Mouse (Mus musculus) gonadal fat pad, adult 2 months (tissue): ENCODE measurements around the gene Adcy6. TPM values are rescaled to one million over a fixed set of nuclear protein-coding genes. Genes with fewer than 3 reads are reported as not detected.
"Not testable (repeated sequence)": the region's sequence is repeated elsewhere in the genome, so short reads cannot be mapped to it uniquely, and the experiment has no call there.

Experiments used
- DNase-seq: peaks from one replicate; pipeline ENCODE4 v3.0.0-alpha.2; 2012; ENCODE audit warnings: low read depth
- polyA plus RNA-seq: library from polyadenylated mRNA; depleted of rRNA; stranded (reverse); fragments of >200 nt; gene quantifications from 2 replicates; pipeline ENCODE4 v1.2.3, GENCODE M21; 2012

Gene Adcy6
- polyA plus RNA-seq, 1 experiment = 91.2 TPM

DNA sequence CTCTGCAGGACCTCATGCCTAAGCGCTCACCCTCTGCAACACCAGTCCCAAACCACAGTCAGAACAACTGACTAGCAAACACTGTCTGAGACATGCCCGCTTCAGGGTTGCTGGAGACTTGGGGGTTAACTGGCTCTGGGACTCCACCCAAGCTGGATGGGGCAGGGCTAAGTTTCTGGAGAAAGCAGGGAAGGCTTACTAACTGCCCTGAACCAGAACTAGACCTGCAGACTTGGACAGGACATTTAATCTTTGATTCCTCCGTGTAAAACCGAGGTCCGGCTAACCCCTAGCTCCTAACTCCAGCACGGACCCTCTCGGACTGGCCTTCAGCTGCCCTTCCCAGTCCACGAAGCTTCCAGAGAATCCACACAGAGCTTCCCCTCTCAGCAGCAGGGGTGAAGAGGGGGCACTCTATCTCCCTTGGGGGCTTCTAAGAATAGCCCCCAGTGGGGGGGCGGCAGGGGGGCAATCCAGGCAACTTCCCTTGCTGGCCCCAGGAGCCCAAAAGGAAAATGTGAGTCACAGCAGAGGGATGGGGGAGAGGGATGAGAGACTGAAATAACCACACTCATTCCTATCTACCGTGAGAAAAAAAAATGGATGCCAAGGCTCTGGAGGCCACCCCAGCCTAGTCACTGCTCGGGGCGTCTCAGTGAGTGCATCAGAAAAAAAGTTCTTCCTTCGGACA is 7.5 kb downstream of the Adcy6 start:
- DNase-seq = no peak

- DNase-seq = no peak
These were observed 8.1 kb downstream of the Adcy6 start for GRCm38 (mm10) chr15:98601832-98602190.

- no peak for DNase-seq
These were observed 9.7 kb downstream of the Adcy6 start for GRCm38 (mm10) chr15:98600036-98600709.

DNA sequence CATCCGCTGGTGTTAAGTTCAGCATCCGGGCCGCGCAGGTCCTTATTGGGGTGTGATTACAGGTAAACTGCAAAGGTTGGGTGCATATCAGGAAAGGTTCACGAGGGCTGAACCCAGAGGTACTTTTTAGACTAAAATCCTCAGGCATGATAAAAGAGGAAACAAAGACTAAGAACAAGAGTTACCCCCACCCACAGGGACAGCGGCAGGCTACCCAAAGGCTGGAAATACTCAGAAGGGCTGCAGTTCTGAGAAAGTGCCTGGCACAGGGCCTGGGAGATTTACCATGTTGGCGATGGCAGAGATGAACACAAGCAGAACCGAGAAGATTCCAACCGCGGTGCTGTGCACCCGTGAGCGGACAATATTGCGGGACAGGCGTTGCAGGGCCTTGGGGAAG is 13.3 kb downstream of the Adcy6 start:
- no peak for DNase-seq

DNA sequence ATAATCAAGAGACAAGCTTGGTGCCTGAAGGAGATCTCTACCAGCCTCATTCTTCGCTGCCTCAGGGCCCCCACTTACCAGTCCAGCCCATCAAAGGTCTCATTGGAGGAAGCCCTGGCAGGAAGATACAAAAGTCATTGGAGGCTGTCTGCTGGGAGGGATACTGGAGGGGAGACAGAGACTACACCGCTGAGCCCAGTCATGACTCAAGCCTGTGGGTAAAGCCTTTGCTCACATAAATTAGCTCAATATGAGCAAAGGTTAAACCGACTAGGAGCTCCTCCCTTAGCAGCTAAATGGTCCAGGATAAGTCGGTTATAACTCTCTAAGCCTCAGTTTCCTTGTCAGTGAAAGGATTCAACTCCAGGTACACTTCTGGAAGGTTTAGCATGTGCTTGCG is 14.8 kb downstream of the Adcy6 start:
- DNase-seq = no peak

DNA sequence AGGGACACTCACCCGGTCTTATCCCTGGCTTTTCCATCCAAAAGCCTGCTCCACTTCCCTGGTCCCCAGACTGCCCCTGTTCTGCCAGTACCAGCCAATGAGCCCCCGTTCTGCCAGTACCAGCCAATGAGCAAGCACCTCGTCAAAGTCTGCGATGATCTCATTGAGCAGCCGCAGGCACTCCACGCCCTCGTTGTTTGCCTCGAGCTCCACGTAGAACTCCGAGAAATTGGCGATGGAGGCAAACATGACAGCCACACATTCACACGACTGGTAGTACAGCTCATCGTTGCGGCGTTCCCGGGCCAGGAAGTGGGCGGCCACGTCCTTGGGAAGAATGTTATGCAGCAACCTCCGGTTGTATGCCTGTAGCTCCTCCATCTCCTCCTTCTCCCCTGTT is 15.7 kb downstream of the Adcy6 start:
- DNase-seq = no peak

GRCm38 (mm10) chr15:98591396-98591795 is 18.5 kb downstream of the Adcy6 start:
- DNase-seq = no peak

DNA sequence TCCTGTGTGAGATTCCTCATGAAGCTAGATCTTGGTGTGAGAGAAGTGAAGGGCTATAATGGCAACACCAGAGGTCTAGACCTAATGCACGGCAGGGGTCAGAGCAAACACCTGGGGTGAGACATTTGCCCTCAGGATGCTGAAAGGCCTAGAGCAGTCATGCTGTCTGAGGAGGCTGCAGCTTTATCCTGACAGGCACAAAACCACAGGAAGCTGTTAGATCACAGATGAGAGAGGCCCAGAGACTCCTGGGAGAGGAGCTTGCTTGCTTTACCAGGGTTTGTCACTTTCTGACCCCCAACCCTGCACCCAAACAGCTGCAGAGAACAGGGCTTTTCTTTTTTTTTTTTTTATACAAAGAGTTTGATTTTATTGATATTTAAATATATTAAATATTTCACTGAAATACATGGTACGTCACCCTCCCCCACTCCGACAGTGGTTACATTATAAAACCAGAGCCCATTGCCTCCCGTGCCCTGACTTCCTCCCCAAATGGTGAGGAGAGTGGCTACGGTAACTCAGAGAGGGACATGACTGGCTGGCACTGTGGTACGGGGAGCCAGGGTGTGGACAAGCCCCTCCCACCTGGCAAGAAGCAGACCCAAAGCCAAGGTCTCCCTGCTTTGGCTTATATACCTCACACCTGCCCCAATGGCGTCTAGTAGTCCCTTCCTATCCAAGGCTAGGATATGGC is 20.1 kb downstream of the Adcy6 start:
- no peak for DNase-seq

DNA sequence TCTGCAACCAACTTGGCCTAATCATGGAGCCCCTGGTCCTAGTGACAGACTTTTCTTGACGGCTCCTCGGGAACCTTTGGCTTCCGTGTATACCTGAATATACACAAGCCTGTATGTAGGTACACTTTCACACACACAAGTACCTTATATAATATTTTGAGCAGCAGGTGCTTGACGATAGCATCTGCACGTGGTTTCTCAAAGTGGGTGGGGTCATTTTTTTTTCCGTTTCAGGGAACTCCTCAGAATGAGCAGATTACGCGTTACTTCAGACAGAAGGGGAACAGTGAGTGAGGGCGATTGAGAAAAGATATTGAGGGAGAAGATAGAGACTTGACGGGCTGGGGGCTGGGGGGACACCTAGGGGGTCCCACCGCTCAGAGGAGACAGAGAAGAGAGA is 22.1 kb downstream of the Adcy6 start:
- DNase-seq = no peak

DNA sequence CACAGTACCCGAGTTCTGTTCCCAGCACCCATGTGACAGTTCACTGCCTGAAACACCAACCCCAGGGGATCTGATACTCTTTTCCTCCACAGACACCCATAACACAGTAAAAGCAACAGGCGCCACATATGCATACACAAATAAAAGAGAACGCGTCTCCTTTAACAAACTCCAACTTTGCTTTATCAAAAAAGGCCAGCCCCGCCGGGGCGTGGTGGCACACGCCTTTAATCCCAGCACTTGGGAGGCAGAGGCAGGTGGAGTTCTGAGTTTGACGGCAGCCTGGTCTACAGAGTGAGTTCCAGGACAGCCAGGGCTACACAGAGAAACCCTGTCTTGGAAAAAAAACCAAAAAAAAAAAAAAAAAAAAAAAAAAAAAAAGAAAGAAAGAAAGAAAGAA is 23.7 kb downstream of the Adcy6 start:
- not testable (repeated sequence) for DNase-seq

DNA sequence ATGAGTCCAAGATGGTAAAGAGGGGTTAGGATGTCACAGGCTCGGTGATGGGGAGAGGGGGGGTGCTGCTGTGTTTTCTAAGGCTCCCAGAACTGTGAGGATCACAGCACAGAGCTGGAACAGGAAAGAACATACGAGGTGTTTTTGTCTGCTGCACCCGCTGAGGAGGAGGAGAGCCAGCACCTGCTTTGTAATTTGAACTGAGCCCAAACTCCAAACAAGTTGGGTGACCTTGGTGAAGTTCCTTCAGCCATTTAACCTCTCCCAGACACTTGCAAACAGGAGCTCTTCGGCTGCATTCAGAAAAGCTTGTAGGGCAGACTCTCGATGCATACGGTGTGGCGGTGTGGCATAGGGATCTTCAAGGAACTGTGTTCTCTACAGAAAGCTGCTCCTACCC is 24.5 kb downstream of the Adcy6 start:
- DNase-seq = no peak

GRCm38 (mm10) chr15:98582996-98583395 is 26.9 kb downstream of the Adcy6 start:
- no peak for DNase-seq

DNA sequence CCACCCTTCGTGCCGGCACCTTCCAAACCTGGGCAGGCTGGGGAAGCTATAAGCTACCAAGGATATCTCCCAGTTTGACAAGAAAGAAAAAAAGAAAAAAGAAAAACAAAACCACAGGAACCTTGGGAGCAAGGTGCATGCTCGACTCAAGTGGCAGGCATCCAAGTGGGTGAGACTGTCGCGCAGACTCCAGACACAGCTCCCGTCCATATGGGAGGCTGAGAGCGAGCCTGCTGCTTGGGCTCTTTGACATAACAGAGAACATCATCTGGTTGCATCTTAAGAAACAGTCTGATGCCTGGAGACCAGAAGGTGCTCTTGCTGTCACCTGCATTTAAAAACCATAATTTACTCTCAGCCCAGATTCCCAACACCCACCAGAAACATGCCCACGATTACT is 27.5 kb downstream of the Adcy6 start:
- DNase-seq = no peak

- DNase-seq = no peak
These were observed 29.9 kb downstream of the Adcy6 start for GRCm38 (mm10) chr15:98579795-98580464.

GRCm38 (mm10) chr15:98579310-98579709 is 30.6 kb downstream of the Adcy6 start:
- DNase-seq = no peak

GRCm38 (mm10) chr15:98573293-98573692 is 36.6 kb downstream of the Adcy6 start:
- no peak for DNase-seq

DNA sequence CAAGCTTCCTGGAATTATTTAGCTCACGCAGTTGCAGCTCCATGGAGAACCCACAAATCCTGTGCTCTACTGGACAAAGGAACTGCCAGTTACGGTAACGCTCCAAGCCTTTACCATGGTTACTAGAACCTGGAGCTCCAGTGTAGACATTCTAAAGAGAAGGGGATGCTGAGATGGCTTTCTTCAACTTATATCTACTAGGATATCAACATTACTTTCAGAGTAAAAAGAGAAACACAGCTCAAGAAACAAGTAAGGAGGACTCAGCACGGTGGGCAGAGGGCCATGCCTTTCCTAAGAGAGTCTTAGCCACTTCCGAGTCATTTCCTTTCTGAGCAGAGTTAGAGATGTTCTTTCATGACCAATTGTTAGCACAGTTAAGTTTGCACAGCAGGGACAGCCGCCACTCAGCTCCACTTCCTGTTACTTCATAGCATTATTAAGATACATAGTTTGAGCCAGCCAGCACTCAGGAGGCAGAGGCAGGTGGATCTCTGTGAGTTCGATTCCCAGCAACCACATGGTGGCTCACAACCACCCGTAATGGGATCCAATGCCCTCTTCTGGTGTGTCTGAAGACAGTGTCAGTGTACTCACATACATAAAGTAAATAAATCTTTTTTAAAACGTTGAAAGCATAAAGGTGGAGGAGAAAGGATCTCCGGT is 38.9 kb downstream of the Adcy6 start, which contains the start of the genes Ccnt1 and 4930415O20Rik:
Gene Ccnt1 (minus strand): TSS at position 51 of the 666 bp plus-strand sequence.
Gene 4930415O20Rik (plus strand): TSS at position 132 of the 666 bp plus-strand sequence.
- no peak for DNase-seq

- no peak for DNase-seq
These were observed 40.0 kb downstream of the Adcy6 start for GRCm38 (mm10) chr15:98569795-98570365.

GRCm38 (mm10) chr15:98569216-98569615 is 40.7 kb downstream of the Adcy6 start:
- DNase-seq = no peak

- no peak for DNase-seq
These were observed 41.4 kb downstream of the Adcy6 start for GRCm38 (mm10) chr15:98568256-98569033.
